Mouse (Mus musculus) heart, adult 2 months (tissue): ENCODE measurements at regions not wholly inside any gene's neighbourhood (a gene's known extent, or its start where the extent isn't known, plus 50 kb on each side); places are given as distances from the start of the nearest gene placed in this dataset.

Experiments
- DNase-seq, 2 experiments: peaks; one replicate each; pipeline ENCODE4 v3.0.0; 2021
- H3K27ac ChIP-seq: fragments of 200-600 bp; 2 replicates; pipeline ENCODE4 v1.8.1; 2022
- H3K27me3 ChIP-seq: fragments of 200-500 bp; 2 replicates; pipeline ENCODE4 v1.6.1; 2012; ENCODE audit warnings: mild to moderate bottlenecking, low read length, inconsistent platforms, mixed read lengths; ENCODE audit not compliant: control insufficient read depth, insufficient read depth
- H3K36me3 ChIP-seq: fragments of 200-500 bp; 2 replicates; pipeline ENCODE4 v1.6.1; 2012; ENCODE audit warnings: low read length, inconsistent platforms; ENCODE audit not compliant: control insufficient read depth, insufficient read depth
- H3K4me1 ChIP-seq: fragments of 200-500 bp; 2 replicates; pipeline ENCODE4 v1.6.1; 2011; ENCODE audit warnings: low read length; ENCODE audit not compliant: control insufficient read depth, insufficient read depth
- H3K4me3 ChIP-seq: fragments of 200-600 bp; 2 replicates; pipeline ENCODE4 v1.8.1; 2022
- H3K79me2 ChIP-seq: fragments of 200-500 bp; replicated peaks from 2 replicates; pipeline ENCODE4 v1.6.1; 2012; ENCODE audit warnings: mild to moderate bottlenecking, inconsistent platforms, low read length, moderate library complexity, mixed read lengths; ENCODE audit not compliant: control insufficient read depth, insufficient read depth
- H3K9ac ChIP-seq: fragments of 200-500 bp; 2 replicates; pipeline ENCODE4 v1.6.1; 2012; ENCODE audit warnings: low read depth, mild to moderate bottlenecking, control low read depth, inconsistent platforms, low read length, mixed read lengths
- CTCF ChIP-seq: fragments of 200-600 bp; IDR thresholded peaks from 2 replicates; pipeline ENCODE4 v1.8.1; 2022; ENCODE audit warnings: antibody characterized with exemption, mild to moderate bottlenecking, moderate library complexity
- EP300 ChIP-seq: fragments of 200-500 bp; IDR thresholded peaks from 2 replicates; pipeline ENCODE4 v1.6.1; 2011; ENCODE audit warnings: low read depth, low read length, control low read depth; ENCODE audit not compliant: insufficient read depth
- POLR2A ChIP-seq: fragments of 200-500 bp; IDR thresholded peaks from 2 replicates; pipeline ENCODE4 v1.6.1; 2011; ENCODE audit warnings: mild to moderate bottlenecking, low read depth, low read length, control low read depth; ENCODE audit not compliant: insufficient read depth
- WGBS: fragments of 180-500 bp; shearing (Covaris S2); methylation state at CpG from one replicate; pipeline ENCODE4 v1.1.7; 2018; 5-methylcytosine and 5-hydroxymethylcytosine counted together
- intact Hi-C: fragments of 180-260 bp; cut with DNase I; formaldehyde crosslinking; loops from one replicate; pipeline ENCODE4 v1.15.1; 2025

DNA sequence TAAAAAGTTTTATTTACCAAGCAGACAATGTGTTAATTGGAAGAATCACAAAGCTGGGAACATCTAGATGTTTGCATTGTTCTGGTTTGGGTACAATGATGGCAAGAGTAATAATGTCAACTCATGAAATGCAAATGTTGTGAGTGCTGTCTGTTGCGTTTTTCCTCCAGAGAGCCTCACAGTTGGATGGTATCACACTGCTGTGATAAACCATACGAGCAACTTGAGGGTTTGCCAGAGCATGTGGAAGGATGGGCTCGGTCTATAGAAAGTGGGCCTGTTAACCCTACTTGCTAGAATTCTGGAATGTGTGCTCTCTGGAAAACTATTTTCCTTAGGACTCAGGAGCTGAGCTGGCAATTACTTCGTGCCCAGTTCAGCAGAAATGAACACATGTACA, 311.2 kb upstream of the Sox11 start:
- Histone ChIP-seq H3K4me1 (no peaks in the 10 kb centered on the region), H3K27ac (no peak overlapping the region), H3K4me3 (no peak overlapping the region), H3K9ac (no peak overlapping the region), H3K79me2 (no peaks in the 10 kb centered on the region), H3K27me3 (no peaks in the 10 kb centered on the region; the same call in 1 of the 2 replicates), H3K36me3 (no peaks in the 10 kb centered on the region)
- DNase-seq: no peak
- TF ChIP-seq EP300 (no peak), POLR2A (no peak), CTCF (no peak)
- WGBS: 64% methylated on average over 4 of the region's 4 CpGs
- intact Hi-C loops: no loop called here

DNA sequence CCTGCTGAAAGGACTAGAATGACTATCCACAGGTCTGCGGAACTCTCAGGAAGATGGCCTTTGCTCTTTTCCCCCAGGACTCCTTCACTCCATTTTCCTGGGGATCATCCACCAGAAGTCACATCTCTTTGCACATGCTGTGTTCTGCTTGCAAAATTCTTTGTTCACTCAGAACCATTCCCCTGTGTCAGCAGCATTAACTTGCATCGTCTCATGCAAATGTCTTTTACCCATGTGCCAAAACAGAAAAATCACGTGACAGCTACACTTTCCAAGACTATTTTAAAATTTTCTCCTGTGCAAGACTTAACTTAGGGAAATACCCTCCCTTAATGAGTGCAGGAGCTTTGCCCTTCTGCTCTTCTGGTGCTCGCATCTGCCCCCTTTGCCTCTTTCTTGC, 306.2 kb upstream of the Sox11 start:
- intact Hi-C loops: no loop called here
- Histone ChIP-seq H3K9ac (no peak overlapping the region), H3K4me3 (no peak overlapping the region), H3K27ac (no peak overlapping the region), H3K79me2 (no peaks in the 10 kb centered on the region), H3K36me3 (no peaks in the 10 kb centered on the region), H3K27me3 (no peaks in the 10 kb centered on the region; the same call in 1 of the 2 replicates), H3K4me1 (no peaks in the 10 kb centered on the region)
- WGBS: 81% methylated on average over 4 of the region's 4 CpGs
- no peak for TF ChIP-seq CTCF
- TF ChIP-seq POLR2A: no peak
- TF ChIP-seq EP300: no peak
- DNase-seq: no peak

DNA sequence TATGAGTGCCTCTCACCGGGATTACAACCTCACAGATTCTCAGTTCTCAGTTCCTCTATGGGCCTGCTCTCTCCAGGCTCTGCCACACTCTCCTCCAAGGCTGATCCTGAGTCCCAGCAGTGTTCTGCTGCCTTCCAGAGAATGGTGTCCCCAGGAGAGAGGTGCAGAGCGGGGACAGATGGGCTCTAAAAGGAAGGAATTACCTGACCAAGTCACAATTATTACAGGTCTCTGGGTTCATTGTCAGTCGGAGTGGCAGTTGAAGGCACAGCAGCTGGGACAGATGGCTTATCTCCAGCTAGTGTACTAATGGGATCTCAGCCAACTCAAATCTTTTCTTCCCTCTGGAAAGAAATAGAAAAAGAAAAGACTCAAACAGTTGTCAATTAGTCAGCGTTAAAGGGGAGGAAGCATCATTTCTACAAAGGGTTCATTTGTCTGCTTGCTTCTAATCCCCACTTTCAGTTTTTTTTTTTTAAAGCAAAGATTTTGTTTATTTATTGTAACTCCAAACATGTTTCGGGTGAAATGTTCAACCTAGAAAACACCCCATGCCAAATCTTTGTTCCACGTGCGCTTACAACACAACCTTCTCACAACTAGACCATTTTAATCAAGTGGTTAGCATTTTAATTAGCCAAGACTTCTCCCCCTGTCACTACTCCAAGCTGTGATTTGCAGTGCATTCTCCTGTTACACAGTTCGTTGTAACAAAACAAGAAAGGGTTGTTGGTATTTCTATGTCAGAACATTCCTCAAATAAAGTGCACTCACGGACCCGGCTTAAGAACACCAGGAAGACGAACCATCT, 304.3 kb upstream of the Sox11 start:
- Histone ChIP-seq H3K27me3 (no peaks in the 10 kb centered on the region; the same call in 1 of the 2 replicates), H3K9ac (no peak overlapping the region), H3K79me2 (no peaks in the 10 kb centered on the region), H3K4me1 (no peaks in the 10 kb centered on the region), H3K36me3 (no peaks in the 10 kb centered on the region), H3K4me3 (no peak overlapping the region), H3K27ac (no peak overlapping the region)
- TF ChIP-seq EP300 (no peak), POLR2A (no peak)
- intact Hi-C loops: no loop called here
- DNase-seq: no peak
- 66% methylated on average over 11 of the region's 11 CpGs for WGBS

DNA sequence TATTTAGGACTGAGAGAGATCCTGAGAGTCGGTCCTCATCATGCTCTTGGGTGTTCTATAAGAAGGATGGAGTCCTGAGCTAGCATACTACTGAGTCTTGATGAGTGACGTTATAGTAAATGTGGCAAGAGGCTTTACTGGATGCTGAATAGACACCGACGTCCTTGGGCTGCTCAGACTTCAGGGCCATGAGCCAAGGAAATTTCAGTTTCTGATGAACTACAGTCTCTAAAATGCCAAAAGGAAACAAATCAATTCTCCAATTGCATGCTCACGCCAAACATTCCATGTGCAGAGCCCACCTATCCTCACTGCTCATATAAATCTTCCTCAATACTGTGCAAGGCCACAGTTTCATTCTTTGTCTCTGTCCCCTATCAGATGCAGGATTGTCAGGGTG, 277.2 kb upstream of the Sox11 start:
- DNase-seq: no peak
- Histone ChIP-seq H3K4me1 (no peaks in the 10 kb centered on the region), H3K4me3 (no peak overlapping the region), H3K79me2 (no peaks in the 10 kb centered on the region), H3K27me3 (no peaks in the 10 kb centered on the region), H3K36me3 (no peaks in the 10 kb centered on the region), H3K27ac (no peak overlapping the region), H3K9ac (no peak overlapping the region)
- 65% methylated on average over 5 of the region's 5 CpGs for WGBS
- intact Hi-C loops: no loop called here
- TF ChIP-seq POLR2A (no peak), CTCF (no peak), EP300 (no peak)

DNA sequence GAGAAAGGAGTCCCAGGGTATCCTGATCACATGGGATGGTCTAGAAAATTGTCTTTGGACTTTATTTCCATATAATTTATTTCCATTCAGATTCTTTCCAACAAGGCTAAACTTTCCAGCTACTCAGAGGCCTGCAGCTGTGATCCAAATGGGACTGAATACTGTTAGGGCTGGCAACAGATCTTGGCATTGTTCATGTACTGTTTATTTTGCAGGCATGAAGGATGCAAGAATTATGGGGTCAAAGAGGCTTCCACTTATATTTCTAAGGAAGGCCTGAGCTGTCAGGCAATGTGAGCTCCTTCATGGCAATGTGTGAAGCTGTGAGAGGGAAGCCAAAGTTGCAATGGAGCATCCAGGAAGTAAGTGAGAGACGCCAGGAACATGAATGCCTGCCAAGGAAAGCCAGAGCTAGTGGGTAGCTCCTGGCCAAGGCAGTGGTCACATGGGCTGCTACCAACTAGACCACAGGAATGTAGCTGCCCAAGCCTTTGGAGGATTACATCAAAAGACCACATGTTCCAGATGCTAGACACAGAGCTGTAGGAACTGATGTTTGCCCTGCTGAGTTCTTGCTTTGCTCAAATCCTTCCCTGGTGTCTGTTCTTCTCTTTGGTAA, 261.8 kb upstream of the Sox11 start:
- no peaks in the 10 kb centered on the region for H3K36me3 ChIP-seq
- 16% methylated on average over 1 of the region's 1 CpGs for WGBS
- H3K79me2 ChIP-seq: no peaks in the 10 kb centered on the region

DNA sequence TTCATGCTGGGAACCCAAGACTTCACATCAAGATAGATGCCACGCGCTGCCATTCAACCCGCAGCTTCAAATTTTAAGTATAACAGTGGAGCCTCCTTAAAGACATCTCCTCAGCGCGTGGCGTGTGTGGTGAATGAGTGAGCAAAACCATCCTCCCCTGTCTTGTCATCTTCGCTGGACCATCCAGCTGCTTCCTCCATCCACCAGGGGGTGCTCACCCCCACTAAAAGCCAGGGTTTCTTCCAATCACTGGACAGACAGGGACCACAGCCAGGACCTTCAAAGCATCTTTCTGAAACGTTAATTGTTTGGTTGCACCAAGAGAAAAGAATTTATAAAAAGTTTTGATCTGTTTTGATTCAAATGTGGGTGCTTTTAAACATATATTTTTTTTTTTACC, 256.8 kb upstream of the Sox11 start:
- TF ChIP-seq EP300: no peak
- TF ChIP-seq CTCF: peak; percentile 79
- Histone ChIP-seq H3K27ac (no peak overlapping the region), H3K4me1 (no peaks in the 10 kb centered on the region), H3K9ac (no peak overlapping the region), H3K4me3 (no peak overlapping the region), H3K27me3 (no peaks in the 10 kb centered on the region), H3K79me2 (no peaks in the 10 kb centered on the region), H3K36me3 (no peaks in the 10 kb centered on the region)
- peak; percentile 20 to 47 for DNase-seq
- intact Hi-C loops: loop anchor here (1.0 kb wide), 1 partner anchor 833 kb away; no protein-coding TSS in a partner anchor
- 16% methylated on average over 8 of the region's 8 CpGs for WGBS

More for the DNA sequence above, 261.8 kb upstream of the Sox11 start:
- no peak overlapping the region for H3K4me3 ChIP-seq
- TF ChIP-seq POLR2A (no peak), EP300 (no peak), CTCF (no peak)
- H3K27ac ChIP-seq: no peak overlapping the region
- intact Hi-C loops: no loop called here
- H3K4me1 ChIP-seq: no peaks in the 10 kb centered on the region
- no peak overlapping the region for H3K9ac ChIP-seq
- H3K27me3 ChIP-seq: no peaks in the 10 kb centered on the region
- no peak for DNase-seq
